Mouse (Mus musculus) heart, postnatal 0 days (tissue): Measurements from ENCODE around the gene Stox1. TPM values are rescaled to one million over a fixed set of nuclear protein-coding genes. Genes with fewer than 3 reads are reported as not detected.

ENCODE experiments used
- ATAC-seq: fragments of 200-750 bp; cut with Nextera tagmentation; 2 replicates; pipeline ENCODE4 v1.8.0; 2017; ENCODE audit warnings: low read depth, moderate number of reproducible peaks, moderate library complexity; ENCODE audit not compliant: insufficient read depth
- DNase-seq: peaks from one replicate; pipeline ENCODE4 v3.0.0-alpha.2; 2016; ENCODE audit warnings: low spot score
- H3K27ac ChIP-seq: fragments of 300-500 bp; sonication (generic); 2 replicates; pipeline ENCODE4 v1.5.1; 2014; ENCODE audit warnings: low read depth, mild to moderate bottlenecking
- H3K27me3 ChIP-seq: fragments of 300-500 bp; sonication (generic); 2 replicates; pipeline ENCODE4 v1.6.1; 2014; ENCODE audit warnings: low read length, mixed read lengths; ENCODE audit not compliant: control insufficient read depth, insufficient read depth
- H3K36me3 ChIP-seq: fragments of 300-500 bp; sonication (generic); replicated peaks from 2 replicates; pipeline ENCODE4 v1.6.1; 2014; ENCODE audit warnings: low read length, mixed read lengths; ENCODE audit not compliant: control insufficient read depth, insufficient read depth
- H3K4me1 ChIP-seq: fragments of 300-500 bp; sonication (generic); 2 replicates; pipeline ENCODE4 v1.6.1; 2014; ENCODE audit warnings: antibody characterized with exemption; ENCODE audit not compliant: control insufficient read depth, insufficient read depth
- H3K4me2 ChIP-seq: fragments of 300-500 bp; sonication (generic); 2 replicates; pipeline ENCODE4 v1.6.1; 2014; ENCODE audit warnings: low read depth, mild to moderate bottlenecking, low read length, moderate library complexity
- H3K4me3 ChIP-seq: fragments of 300-500 bp; sonication (generic); 2 replicates; pipeline ENCODE4 v1.5.1; 2014; ENCODE audit warnings: low read depth, low read length
- H3K9ac ChIP-seq: fragments of 300-500 bp; sonication (generic); replicated peaks from 2 replicates; pipeline ENCODE4 v1.6.1; 2014; ENCODE audit warnings: low read depth, low read length, mixed read lengths
- H3K9me3 ChIP-seq: fragments of 300-500 bp; sonication (generic); replicated peaks from 2 replicates; pipeline ENCODE4 v1.6.1; 2016; ENCODE audit warnings: low read length; ENCODE audit not compliant: control insufficient read depth
- CTCF ChIP-seq: IDR thresholded peaks from 2 replicates; pipeline ENCODE4 v1.5.1; 2016; ENCODE audit warnings: antibody characterized with exemption, control low read depth, low read depth
- EP300 ChIP-seq: IDR thresholded peaks from 2 replicates; pipeline ENCODE4 v1.6.1; 2016; ENCODE audit warnings: antibody characterized with exemption, low read depth
- WGBS: fragments of 180-500 bp; shearing (Covaris S2); extraction: QIAGEN DNeasy Blood & Tissue Kit; methylation state at CpG from one replicate; pipeline ENCODE4 v1.1.7; 2014; 5-methylcytosine and 5-hydroxymethylcytosine counted together
- polyA plus RNA-seq: library from polyadenylated mRNA; unstranded; fragments of >200 nt; fragmentation: Nextera tagmentation; extraction: Ambion mirVana; gene quantifications from 2 replicates; pipeline ENCODE4 v1.2.1, GENCODE M21; 2015
- total RNA-seq: library from RNA; depleted of rRNA; stranded (reverse); fragments of >200 nt; gene quantifications from 2 replicates; pipeline ENCODE4 v1.2.3, GENCODE M21; 2014; ENCODE audit warnings: low replicate concordance; rRNA removed

The Stox1 gene
- total RNA-seq (0.04 TPM in 1 of 2 replicates, not detected in the other), polyA plus RNA-seq (0.96 and 1.1 TPM in 2 replicates)

DNA sequence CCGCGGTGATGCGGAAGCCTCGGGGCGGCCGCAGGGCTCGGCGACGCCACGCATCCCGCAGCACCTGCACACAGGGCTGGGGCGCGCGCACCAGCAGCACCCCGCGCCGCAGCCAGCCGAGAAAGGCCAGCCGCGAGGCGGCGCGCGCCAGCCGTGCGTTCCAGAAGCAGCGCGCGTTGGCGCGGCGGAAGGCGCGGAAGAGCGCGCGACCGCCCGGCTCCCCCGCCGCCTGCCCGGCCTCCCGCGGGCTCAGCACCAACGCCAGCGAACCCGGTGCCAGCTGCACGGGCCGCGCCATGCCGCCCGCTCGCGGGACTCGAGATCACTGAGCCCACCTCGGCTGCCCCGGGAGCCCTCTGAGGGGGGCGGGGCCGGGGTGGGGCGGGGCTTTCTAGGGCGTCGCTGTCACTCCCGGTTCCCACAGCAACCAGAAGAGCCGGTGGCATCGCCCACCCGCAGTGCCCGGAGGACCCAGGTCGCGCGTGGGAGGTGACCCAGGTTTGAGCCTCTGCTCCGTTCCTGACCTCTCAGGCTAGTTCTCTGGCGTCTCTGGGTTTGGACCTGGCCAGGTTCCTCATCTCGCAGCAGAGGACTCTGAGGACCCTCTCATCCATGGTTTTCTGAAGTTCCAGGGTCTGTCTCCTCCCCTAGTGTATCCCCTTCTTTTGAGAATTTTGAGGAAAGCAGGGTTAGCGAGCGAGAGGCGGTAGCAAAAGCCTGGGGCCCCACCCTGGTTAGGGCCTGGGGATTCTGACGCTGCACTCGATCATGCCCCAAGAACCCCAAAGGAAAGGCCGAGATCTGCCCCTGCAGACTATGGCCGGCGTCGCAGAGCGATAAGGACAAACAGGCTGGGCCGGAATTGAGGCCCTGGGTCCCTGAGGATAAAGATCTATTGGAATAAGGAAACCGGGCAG is at the start of gene Stox1:
Stox1 (minus strand) TSS at position 358 of the 917 bp plus-strand sequence.
- 2% methylated on average over 70 of the region's 85 CpGs for WGBS
- Histone ChIP-seq H3K9ac (peak within 1 kb of the TSS; percentile 35), H3K27ac (no peak within 1 kb of the TSS), H3K27me3 (peaks cover 14% of the 10 kb centered on the region), H3K4me3 (peak within 1 kb of the TSS; percentile 63), H3K4me2 (peak within 1 kb of the TSS; percentile 74), H3K36me3 (no peaks in the 10 kb centered on the region), H3K9me3 (no peaks in the 10 kb centered on the region), H3K4me1 (no peaks in the 10 kb centered on the region)
- DNase-seq (peak; percentile 26), ATAC-seq (peak; percentile 85)
- peak; percentile 31; the same call in 1 of the 2 replicates for TF ChIP-seq CTCF
- TF ChIP-seq EP300: no peak

DNA sequence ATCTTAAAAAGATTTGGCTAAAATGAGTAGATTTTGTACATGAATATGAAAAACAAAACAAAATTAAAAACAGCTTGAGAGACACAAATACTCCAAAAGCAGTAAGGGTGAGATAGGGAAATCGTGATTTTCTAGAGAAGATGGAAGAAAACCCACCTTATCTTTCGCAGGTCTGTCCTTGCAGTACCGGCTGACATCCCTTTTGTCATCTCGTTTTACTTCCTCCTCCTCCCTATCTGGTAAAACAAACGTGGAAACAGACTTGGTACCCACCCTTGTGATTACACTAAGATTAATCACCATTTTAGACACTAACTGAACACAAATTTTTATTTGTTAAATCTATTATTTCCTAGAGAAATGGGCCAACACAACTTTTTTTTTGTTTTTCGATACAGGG is 24.9 kb upstream of the Stox1 start:
- Histone ChIP-seq H3K9ac (no peak overlapping the region), H3K9me3 (no peaks in the 10 kb centered on the region), H3K4me2 (no peak overlapping the region), H3K27me3 (no peaks in the 10 kb centered on the region), H3K4me1 (no peaks in the 10 kb centered on the region), H3K27ac (no peak overlapping the region), H3K4me3 (no peak overlapping the region), H3K36me3 (peaks cover 90% of the 10 kb centered on the region)
- ATAC-seq (no peak), DNase-seq (no peak)
- 68% methylated on average over 6 of the region's 6 CpGs for WGBS
- TF ChIP-seq CTCF (no peak), EP300 (no peak)

DNA sequence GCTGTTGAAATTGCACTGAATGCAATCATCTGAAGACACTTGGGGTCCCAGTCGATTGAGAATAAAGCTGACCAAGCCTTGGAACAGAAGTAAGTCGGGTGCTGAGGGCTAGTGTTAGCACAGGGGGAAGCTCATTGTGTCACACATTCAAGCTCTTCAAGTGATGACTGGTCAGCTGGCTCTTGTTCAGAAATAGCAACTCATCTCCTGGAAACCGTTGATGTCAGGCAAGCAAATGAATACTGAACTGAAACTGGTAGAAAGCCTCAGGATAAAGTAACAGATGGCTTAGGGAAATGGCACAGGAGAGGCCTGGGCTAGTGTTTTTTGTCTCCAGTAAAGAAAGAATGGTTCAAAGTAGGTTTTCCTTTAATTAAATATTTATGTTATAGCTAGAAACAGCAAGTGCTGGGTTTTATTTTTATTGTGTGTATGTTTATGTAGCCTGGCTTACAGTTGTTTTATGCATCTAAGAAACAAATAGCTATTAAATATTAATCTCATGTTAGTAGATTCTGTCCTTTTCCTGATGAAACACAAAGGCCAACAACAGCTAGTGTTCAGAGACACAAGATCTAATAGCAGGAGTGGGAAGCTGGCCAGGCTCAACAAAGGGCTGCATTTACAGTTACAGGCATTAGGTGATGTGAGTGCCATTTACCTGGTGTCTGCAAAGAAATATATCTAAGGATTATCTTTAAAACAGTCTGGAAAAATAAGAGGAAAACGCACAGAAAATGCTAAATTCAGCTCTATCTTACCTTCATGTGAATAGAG is 14.2 kb upstream of the Stox1 start:
- Histone ChIP-seq H3K36me3 (peaks cover 28% of the 10 kb centered on the region), H3K9me3 (no peaks in the 10 kb centered on the region), H3K27ac (no peak overlapping the region), H3K9ac (no peak overlapping the region), H3K4me1 (no peaks in the 10 kb centered on the region), H3K4me3 (no peak overlapping the region), H3K27me3 (no peaks in the 10 kb centered on the region), H3K4me2 (no peak overlapping the region)
- no peak for TF ChIP-seq CTCF
- TF ChIP-seq EP300: no peak
- DNase-seq (peak; percentile 76), ATAC-seq (peak; percentile 75)
- 46% methylated on average over 4 of the region's 4 CpGs for WGBS

DNA sequence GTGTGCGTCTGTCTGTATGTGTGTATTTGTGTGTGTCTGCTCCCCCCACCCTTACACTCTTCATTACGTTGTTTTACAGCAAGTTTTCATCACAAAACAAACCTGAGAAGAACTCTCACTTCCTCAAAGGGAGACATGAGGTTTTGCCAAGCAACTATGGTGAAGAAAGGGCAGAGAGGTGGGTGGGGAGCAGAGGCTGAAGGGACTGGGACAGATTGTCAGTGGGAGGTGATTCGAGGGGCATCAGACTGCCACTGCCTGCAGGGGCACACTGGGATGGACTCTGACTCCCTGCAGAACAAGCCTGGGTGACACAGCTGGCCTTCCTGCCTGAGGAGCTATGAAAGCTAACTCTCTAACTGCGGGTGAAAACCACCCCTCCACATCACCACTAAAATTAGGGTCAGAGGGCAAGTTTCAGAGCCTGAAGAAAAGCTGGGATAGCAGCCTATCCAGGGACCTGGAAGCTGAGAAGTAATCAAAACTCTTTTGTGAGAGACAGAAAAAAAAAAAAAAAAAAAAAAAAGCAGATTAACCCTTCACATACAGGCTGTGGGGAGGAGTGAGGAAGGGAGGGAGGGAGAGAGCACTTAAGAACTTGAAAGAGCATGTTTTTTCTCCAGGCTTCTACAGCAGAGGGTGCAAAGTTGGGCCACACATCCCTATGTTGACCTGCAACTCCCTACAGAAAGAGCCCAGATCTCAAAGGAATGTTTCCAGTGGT is 11.2 kb upstream of the Stox1 start:
- no peaks in the 10 kb centered on the region for H3K9me3 ChIP-seq
- H3K36me3 ChIP-seq: peaks cover 6% of the 10 kb centered on the region
- 52% methylated on average over 4 of the region's 4 CpGs for WGBS
- H3K4me1 ChIP-seq: no peaks in the 10 kb centered on the region
- no peak overlapping the region for H3K4me2 ChIP-seq
- no peak for ATAC-seq
- no peaks in the 10 kb centered on the region for H3K27me3 ChIP-seq
- TF ChIP-seq EP300 (no peak), CTCF (no peak)
- no peak overlapping the region for H3K9ac ChIP-seq
- no peak overlapping the region for H3K27ac ChIP-seq
- no peak overlapping the region for H3K4me3 ChIP-seq
- DNase-seq: no peak

DNA sequence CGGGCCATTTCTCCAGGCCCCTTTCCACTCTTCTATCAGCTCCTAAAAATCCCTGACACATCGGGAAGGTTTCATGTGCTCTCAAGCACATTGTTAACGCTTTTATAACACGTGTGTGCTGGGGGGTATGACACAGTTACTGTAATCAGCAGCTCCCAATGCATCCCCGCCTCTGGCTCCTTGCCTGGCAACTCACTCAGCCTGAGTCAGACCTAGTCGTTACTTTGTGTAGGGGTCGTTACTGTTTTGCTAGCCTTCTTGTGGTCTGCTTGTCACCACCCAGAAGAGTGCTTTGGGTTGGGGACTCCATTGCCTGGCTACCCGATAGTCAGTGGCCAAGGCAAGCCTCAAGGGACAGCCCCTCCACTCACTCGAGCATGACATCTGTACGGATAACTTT is 4.9 kb upstream of the Stox1 start:
- H3K4me3 ChIP-seq: no peak overlapping the region
- no peak overlapping the region for H3K27ac ChIP-seq
- H3K9ac ChIP-seq: no peak overlapping the region
- DNase-seq: no peak
- no peaks in the 10 kb centered on the region for H3K36me3 ChIP-seq
- WGBS: 52% methylated on average over 10 of the region's 10 CpGs
- H3K4me2 ChIP-seq: no peak overlapping the region
- no peaks in the 10 kb centered on the region for H3K4me1 ChIP-seq
- no peaks in the 10 kb centered on the region for H3K9me3 ChIP-seq
- no peak for ATAC-seq
- no peaks in the 10 kb centered on the region for H3K27me3 ChIP-seq
- no peak for TF ChIP-seq CTCF
- TF ChIP-seq EP300: no peak
